Mouse (Mus musculus): ENCODE measurements at regions not wholly inside any gene's neighbourhood (a gene's known extent, or its start where the extent isn't known, plus 50 kb on each side); places are given as distances from the start of the nearest gene placed in this dataset.
"Not testable (repeated sequence)": the region's sequence is repeated elsewhere in the genome, so short reads cannot be mapped to it uniquely, and the experiment has no call there.

DNA sequence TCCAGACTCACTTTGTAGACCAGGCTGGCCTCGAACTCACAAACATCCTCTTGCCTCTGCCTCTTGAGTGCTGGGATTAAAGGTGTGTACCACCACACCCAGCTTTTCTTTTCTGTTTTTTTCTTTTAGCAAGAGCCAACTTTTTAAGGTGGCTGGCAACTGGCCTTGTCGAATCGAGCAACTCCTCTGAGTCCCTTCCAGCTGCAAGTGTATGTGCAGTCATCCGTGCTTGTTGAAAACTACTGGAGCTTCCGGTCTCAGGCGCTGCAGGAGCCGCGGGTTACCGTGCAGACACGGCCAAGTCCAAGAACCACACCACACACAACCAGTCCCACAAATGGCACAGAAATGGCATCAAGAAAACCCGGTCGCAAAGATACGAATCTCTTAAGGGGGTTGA, 537.4 kb downstream of the Zfp704 start:
- not testable (repeated sequence) for DNase-seq
- intact Hi-C loops (cut with DNase I): loop anchor here (10.0 kb wide), 1 partner anchor 522 kb away; no protein-coding TSS in a partner anchor

DNA sequence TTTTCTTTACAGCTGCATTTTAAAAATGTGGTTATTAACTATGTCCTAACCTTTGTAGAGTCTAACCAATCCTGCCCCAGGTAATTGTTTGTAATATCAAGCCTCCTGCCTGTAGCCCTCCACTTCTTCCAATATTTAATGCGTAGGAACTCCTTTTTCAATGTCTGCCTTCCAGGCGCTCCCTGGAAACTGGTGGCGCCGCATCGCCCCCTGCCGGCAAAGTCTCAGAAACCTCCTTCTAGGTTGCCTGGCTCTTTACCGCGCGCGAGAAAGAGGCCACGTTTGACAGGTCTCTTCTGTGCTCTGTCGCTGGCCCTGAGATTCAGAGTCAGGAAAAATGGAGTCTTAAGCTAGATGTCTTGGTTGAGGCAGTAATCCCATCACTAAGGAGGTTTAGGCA, 542.8 kb downstream of the Zfp704 start:
- DNase-seq: peak; percentile 78 to 88
- intact Hi-C loops (cut with DNase I): loop anchor here (1.0 kb wide), 2 partner anchors 99 to 110 kb away; no protein-coding TSS in a partner anchor

- intact Hi-C loops (cut with DNase I): no loop called here
- DNase-seq: no peak
Observed at GRCm38 (mm10) chr3:9066374-9066773, 543.5 kb downstream of the Zfp704 start.

DNA sequence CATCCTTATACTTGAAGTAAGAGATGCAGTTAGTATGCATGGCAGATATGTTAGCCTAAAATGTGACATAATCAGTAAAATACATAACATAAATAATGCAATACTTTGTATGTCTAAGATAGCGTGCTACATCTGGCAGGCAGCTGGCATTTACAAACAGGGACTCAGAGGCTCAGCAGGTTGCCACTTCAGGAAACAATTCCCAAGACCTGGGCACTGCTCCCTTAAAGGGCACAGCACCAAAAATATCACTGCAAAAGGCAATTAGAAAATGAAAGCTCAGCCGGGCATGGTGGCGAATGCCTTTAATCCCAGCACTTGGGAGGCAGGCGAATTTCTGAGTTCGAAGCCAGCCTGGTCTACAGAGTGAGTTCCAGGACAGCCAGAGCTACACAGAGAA, 544.0 kb downstream of the Zfp704 start:
- peak in 1 of 2 experiments; percentile 7 for DNase-seq
- intact Hi-C loops (cut with DNase I): loop anchor here (2.0 kb wide), 1 partner anchor 471 kb away; no protein-coding TSS in a partner anchor

- peak; percentile 24 to 40 for DNase-seq
- intact Hi-C loops (cut with DNase I): loop anchor here (2.0 kb wide), 1 partner anchor 470 kb away; no protein-coding TSS in a partner anchor
Observed at GRCm38 (mm10) chr3:9064266-9065031, 545.4 kb downstream of the Zfp704 start.

- intact Hi-C loops (cut with DNase I): loop anchor here (2.0 kb wide), 1 partner anchor 469 kb away; no protein-coding TSS in a partner anchor
- DNase-seq: no peak
Observed at GRCm38 (mm10) chr3:9063662-9064061, 546.2 kb downstream of the Zfp704 start.

DNA sequence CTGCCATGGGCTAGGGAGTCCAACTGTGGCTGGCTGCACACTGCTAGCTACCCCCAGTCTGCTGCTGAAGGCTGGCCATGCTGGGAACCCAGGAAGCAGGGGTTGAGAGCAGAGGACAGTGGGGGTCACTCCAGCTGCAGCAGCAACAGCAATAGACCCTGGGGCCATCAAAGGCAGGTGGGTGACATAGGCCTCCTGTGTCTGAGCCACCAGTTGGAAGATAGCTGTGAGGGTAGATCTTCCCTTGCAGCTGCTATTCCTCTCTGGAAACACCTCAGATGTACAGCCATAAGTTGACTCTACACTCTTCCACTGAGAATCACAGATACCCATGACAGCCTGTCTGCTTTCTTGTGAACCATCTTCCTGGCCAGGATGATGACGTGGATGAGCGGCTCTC, 548.5 kb downstream of the Zfp704 start:
- intact Hi-C loops (cut with DNase I): no loop called here
- no peak for DNase-seq

- intact Hi-C loops (cut with DNase I); DNase-seq: not testable (repeated sequence)
Observed at GRCm38 (mm10) chr3:9057703-9058102, 552.2 kb downstream of the Zfp704 start.

GRCm38 (mm10) chr3:9056846-9057245, 553.0 kb downstream of the Zfp704 start:
- intact Hi-C loops (cut with DNase I): no loop called here
- no peak for DNase-seq

DNA sequence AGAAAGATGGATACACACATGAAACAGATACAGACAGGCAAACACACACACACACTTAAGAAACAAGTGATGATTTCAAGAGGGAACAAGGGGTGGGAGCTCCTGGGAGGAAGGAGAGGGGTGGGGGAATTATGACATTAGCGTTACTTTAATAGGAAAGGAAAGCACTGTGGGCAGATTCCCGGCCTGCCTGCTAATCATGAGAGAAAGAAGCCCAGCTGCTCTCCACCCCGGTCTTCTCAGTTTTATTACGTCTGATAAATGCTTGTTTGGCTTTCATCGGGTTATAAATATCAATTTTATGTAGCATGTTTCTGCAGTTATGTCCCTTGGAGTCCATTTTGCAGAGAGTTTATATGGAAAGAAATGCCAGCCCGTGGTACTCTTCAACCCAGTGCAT, 554.1 kb downstream of the Zfp704 start:
- DNase-seq: no peak
- intact Hi-C loops (cut with DNase I): no loop called here
